ENCODE assay signal across 15 mouse cellular contexts in genomic region chr16:95180562-95180961, GRCm38 (mm10).
"Had no signal": no experiment of that assay in that cellular context is flagged by ENCODE, and none has a peak within 500 bp of the region (broad histone marks: within the 10 kb centered on the region; RNA-seq: fewer than 3 reads in every experiment).

No protein-coding gene starts in this region.

- H3K9me3 ChIP-seq: neural tube, embryonic 15.5 days; stomach, embryonic 15.5 days had no signal

- H3K4me3 ChIP-seq: neural tube, embryonic 15.5 days; stomach, embryonic 15.5 days had no signal

- H3K36me3 ChIP-seq: neural tube, embryonic 15.5 days; stomach, embryonic 15.5 days had no signal

- H3K4me2 ChIP-seq: neural tube, embryonic 15.5 days; stomach, embryonic 15.5 days had no signal

- H3K27ac ChIP-seq: neural tube, embryonic 15.5 days; stomach, embryonic 15.5 days; stomach, postnatal 0 days had no signal

- DNase-seq: retina, postnatal 1 day; right cerebral cortex, adult 18-20 months; right cerebral cortex, postnatal 14 days; right cerebral cortex, postnatal 25 days; right cerebral cortex, postnatal 4 days; spleen, adult 18-20 months; thymus, adult 18-20 months; thymus, adult 2 months; thymus, postnatal 14 days; thymus, postnatal 25 days; thymus, postnatal 36 days; thymus, postnatal 4 days had no signal

- H3K27me3 ChIP-seq: neural tube, embryonic 15.5 days; stomach, embryonic 15.5 days had no signal

- H3K9ac ChIP-seq: neural tube, embryonic 15.5 days; stomach, embryonic 15.5 days had no signal

- H3K4me1 ChIP-seq: stomach, embryonic 15.5 days had no signal
